Mouse (Mus musculus): Measurements from ENCODE around the gene Olfr1437. TPM values are rescaled to one million over a fixed set of nuclear protein-coding genes. Genes with fewer than 3 reads are reported as not detected.

Gene Olfr1437
- polyA plus RNA-seq, 1 experiment from 2014 or later = not detected

Other genes starting within 250 kb of the Olfr1437 start
- not detected in 2 replicates for gene Olfr1425, start 247.4 kb downstream of the Olfr1437 start, polyA plus RNA-seq (2014; fragmentation: Nextera tagmentation; extraction: Ambion mirVana)
- gene Olfr1426, start 233.1 kb downstream of the Olfr1437 start, polyA plus RNA-seq (2014; fragmentation: Nextera tagmentation; extraction: Ambion mirVana) = not detected in 2 replicates
- gene Olfr1427, start 221.8 kb downstream of the Olfr1437 start, polyA plus RNA-seq (2014; fragmentation: Nextera tagmentation; extraction: Ambion mirVana) = not detected in 2 replicates
- 0.29 TPM in 1 of 2 replicates, not detected in the other for gene Olfr1428, start 209.2 kb downstream of the Olfr1437 start, polyA plus RNA-seq (2014; fragmentation: Nextera tagmentation; extraction: Ambion mirVana)
- gene Olfr76, start 201.9 kb downstream of the Olfr1437 start, polyA plus RNA-seq (2014; fragmentation: Nextera tagmentation; extraction: Ambion mirVana) = not detected in 2 replicates
- 0.14 TPM in 1 of 2 replicates, not detected in the other for gene Olfr1555-ps1, start 155.0 kb downstream of the Olfr1437 start, polyA plus RNA-seq (2014; fragmentation: Nextera tagmentation; extraction: Ambion mirVana)
- gene Olfr1431, start 124.5 kb downstream of the Olfr1437 start, polyA plus RNA-seq (2014; fragmentation: Nextera tagmentation; extraction: Ambion mirVana) = not detected in 2 replicates
- gene Olfr1432, start 92.5 kb downstream of the Olfr1437 start, polyA plus RNA-seq (2014; fragmentation: Nextera tagmentation; extraction: Ambion mirVana) = 0.19 TPM in 1 of 2 replicates, not detected in the other
- gene Olfr262, start 83.4 kb downstream of the Olfr1437 start, polyA plus RNA-seq (2014; fragmentation: Nextera tagmentation; extraction: Ambion mirVana) = not detected in 2 replicates
- gene Olfr235, start 64.1 kb downstream of the Olfr1437 start, polyA plus RNA-seq (2014; fragmentation: Nextera tagmentation; extraction: Ambion mirVana) = not detected in 2 replicates
- 0.15 TPM in 1 of 2 replicates, not detected in the other for gene Olfr1434, start 45.2 kb downstream of the Olfr1437 start, polyA plus RNA-seq (2014; fragmentation: Nextera tagmentation; extraction: Ambion mirVana)
- gene Olfr1436, start 26.0 kb downstream of the Olfr1437 start, polyA plus RNA-seq (2014; fragmentation: Nextera tagmentation; extraction: Ambion mirVana) = not detected in 2 replicates
- gene Olfr1438-ps1, start 10.8 kb upstream of the Olfr1437 start, polyA plus RNA-seq (2014; fragmentation: Nextera tagmentation; extraction: Ambion mirVana) = not detected in 2 replicates
- 0.04 and 0.13 TPM in 2 replicates for gene Olfr1440, start 62.2 kb upstream of the Olfr1437 start, polyA plus RNA-seq (2014; fragmentation: Nextera tagmentation; extraction: Ambion mirVana)
- 0.18 TPM in 1 of 2 replicates, not detected in the other for gene Olfr1441, start 92.3 kb upstream of the Olfr1437 start, polyA plus RNA-seq (2014; fragmentation: Nextera tagmentation; extraction: Ambion mirVana)
- 0.10 TPM in 1 of 2 replicates, not detected in the other for gene Pfpl, start 102.8 kb upstream of the Olfr1437 start, polyA plus RNA-seq (2014; fragmentation: Nextera tagmentation; extraction: Ambion mirVana)
- gene Mpeg1, start 135.7 kb upstream of the Olfr1437 start, polyA plus RNA-seq (2014; fragmentation: Nextera tagmentation; extraction: Ambion mirVana) = 0.93 and 1.2 TPM in 2 replicates
- 11.9 and 14.5 TPM in 2 replicates for gene Dtx4, start 176.4 kb upstream of the Olfr1437 start, polyA plus RNA-seq (2014; fragmentation: Nextera tagmentation; extraction: Ambion mirVana)
- gene Fam111a, start 220.6 kb upstream of the Olfr1437 start, polyA plus RNA-seq (2014; fragmentation: Nextera tagmentation; extraction: Ambion mirVana) = 28.3 and 28.9 TPM in 2 replicates